Mouse (Mus musculus) cortical plate, adult 2 months (tissue): ENCODE data around the gene Slc25a45. TPM values are rescaled to one million over a fixed set of nuclear protein-coding genes. Genes with fewer than 3 reads are reported as not detected.

Source experiments
- H3K27ac ChIP-seq: fragments of 200-500 bp; 2 replicates; pipeline ENCODE4 v1.5.1; 2012; ENCODE audit warnings: low read length, control low read depth, inconsistent platforms; ENCODE audit not compliant: insufficient read depth
- H3K4me1 ChIP-seq: fragments of 200-500 bp; 2 replicates; pipeline ENCODE4 v1.6.1; 2011; ENCODE audit warnings: low read length; ENCODE audit not compliant: control insufficient read depth, insufficient read depth
- H3K4me3 ChIP-seq: fragments of 200-500 bp; 2 replicates; pipeline ENCODE4 v1.5.1; 2011; ENCODE audit warnings: mild to moderate bottlenecking, low read length, control low read depth; ENCODE audit not compliant: insufficient read depth
- CTCF ChIP-seq: fragments of 200-500 bp; IDR thresholded peaks from 2 replicates; pipeline ENCODE4 v1.5.1; 2011; ENCODE audit warnings: mild to moderate bottlenecking, control low read depth, low read length; ENCODE audit not compliant: insufficient read depth; ENCODE audit errors: extremely low read depth
- POLR2A ChIP-seq: fragments of 200-500 bp; IDR thresholded peaks from 2 replicates; pipeline ENCODE4 v1.6.1; 2011; ENCODE audit warnings: mild to moderate bottlenecking, low read length, control low read depth; ENCODE audit not compliant: insufficient read depth; ENCODE audit errors: extremely low read depth
- polyA plus RNA-seq: library from polyadenylated mRNA; depleted of rRNA; stranded (reverse); fragments of >200 nt; gene quantifications from 2 replicates; pipeline ENCODE4 v1.2.3, GENCODE M21; 2012

Slc25a45 gene
- polyA plus RNA-seq, 1 experiment = 6.6 TPM

DNA sequence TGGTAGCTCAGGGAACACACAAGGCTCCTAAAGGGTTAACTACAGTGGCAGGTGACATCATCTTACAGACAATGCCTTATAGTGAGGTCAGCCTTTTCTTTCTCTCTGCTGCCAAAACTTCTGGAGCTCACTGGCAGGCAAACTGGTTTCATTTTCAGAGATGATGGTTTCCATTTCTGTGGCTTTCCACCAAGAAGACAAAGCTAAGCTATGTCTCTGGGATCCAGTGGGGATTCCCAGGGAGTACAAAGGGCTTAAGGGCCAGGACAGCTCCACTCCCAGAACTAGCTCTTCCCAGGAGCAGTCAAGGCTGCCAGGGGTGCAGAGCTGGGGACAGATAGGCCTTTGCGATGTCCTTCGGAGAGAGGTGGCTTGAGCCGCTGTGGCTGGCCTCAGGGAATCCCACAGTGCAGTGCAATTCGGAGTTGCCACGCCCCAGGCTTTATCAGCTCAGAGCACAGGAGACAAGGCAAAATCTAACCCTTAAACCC lies 26.1 kb upstream of the Slc25a45 start:
- TF ChIP-seq POLR2A = no peak
- TF ChIP-seq CTCF = no peak
- no peak overlapping the region for H3K27ac ChIP-seq

DNA sequence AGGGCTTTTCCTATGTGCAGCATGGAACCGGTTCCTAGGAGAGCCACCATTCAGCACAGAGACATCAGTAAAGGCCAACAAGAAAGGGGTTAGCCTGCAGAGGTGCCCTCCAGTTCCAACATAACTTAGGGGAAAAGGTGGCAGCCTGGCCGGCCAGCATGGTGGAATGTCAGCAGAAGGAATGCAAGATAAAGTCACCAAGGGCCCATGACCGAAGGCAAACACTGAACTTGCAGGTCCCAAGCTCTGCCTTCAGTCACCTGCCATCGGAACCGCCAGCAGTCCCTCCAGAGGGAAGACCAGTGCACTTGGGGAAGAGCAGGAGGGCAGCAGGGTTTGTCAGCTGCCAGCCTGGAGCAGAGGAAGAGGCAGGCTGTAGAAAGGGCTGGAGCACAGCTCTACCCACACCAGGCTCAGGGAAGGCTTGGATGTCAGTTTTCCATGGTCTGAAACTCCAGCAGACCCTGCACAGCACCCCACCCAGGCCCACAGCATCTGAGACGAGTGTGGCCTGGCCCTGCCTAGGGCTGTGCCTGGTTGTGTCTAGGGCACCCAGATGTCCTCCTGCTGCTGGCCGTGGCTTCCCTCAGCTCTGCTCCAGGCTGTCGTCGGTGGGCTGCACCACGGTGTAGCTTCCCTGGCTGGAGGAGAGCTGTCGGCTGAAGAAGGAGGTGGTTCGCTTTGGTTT lies 25.4 kb upstream of the Slc25a45 start:
- Histone ChIP-seq H3K4me3 (no peak overlapping the region), H3K4me1 (peaks cover 12% of the 10 kb centered on the region), H3K27ac (no peak overlapping the region)
- no peak for TF ChIP-seq POLR2A
- TF ChIP-seq CTCF = no peak

More for the DNA sequence above, 26.1 kb upstream of the Slc25a45 start:
- Histone ChIP-seq H3K4me1 (peaks cover 12% of the 10 kb centered on the region), H3K4me3 (no peak overlapping the region)

DNA sequence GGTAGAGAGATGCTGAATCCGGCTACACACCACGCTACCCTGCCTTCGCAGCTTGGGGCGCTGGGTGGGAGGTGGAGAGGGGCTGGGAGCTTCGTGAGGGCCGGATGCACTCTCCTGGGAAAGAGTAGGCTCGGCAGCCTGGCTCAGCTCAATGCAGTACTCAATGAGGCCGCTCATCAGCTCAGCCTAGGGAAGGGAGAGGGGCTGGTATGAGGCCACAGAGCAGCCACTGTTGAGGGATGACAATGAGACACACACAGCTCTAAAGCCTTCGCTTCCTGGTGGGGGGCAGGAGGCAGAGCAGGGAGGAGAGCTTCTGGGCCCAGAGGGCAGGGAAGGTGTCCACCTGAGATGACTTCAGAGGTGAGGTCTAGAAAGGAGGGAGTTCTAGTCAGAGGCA lies 21.0 kb upstream of the Slc25a45 start:
- TF ChIP-seq POLR2A = peak; percentile 18; the same call in 1 of the 2 replicates
- TF ChIP-seq CTCF = no peak
- Histone ChIP-seq H3K27ac (peak overlapping the region; percentile 27), H3K4me3 (no peak overlapping the region), H3K4me1 (no peaks in the 10 kb centered on the region)

DNA sequence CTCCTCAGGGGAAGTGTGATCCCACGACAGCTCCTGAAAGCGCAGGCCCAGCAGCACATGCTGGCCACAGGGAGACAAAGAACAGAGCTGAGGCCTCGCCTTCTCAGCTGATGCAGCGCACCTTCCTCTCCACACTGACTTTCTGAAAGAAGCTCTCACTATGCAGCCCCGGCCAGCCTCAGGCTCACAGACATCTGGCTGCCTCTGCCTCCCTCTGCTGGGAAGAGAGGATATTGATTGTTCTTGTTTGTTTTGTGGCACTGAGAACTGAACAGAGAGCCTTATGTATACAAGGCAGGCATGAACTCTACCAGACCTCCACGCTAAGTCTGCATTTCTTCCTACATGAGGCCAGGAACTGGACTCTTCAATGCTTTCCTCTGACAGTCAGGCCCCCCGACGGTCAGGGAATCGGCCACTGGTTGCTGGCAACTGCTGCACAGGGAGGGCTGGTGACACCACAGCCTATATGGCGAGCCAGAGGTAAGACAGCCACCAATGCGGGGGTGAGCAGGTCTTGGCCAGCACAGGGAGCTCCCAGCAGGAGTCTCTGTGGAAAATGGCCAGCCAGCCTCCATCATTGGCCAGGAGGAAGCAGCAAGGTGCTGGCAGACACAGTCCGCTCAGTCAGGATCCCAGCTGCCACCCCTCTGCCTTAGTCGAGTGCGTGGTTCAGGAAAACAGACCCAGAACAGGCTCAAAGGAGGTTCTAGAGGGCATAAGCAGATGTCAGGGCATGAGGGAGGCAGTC lies 15.1 kb upstream of the Slc25a45 start:
- no peaks in the 10 kb centered on the region for H3K4me1 ChIP-seq
- H3K4me3 ChIP-seq = no peak overlapping the region
- TF ChIP-seq CTCF = peak; percentile 28; the same call in 1 of the 2 replicates
- TF ChIP-seq POLR2A = no peak
- no peak overlapping the region for H3K27ac ChIP-seq

DNA sequence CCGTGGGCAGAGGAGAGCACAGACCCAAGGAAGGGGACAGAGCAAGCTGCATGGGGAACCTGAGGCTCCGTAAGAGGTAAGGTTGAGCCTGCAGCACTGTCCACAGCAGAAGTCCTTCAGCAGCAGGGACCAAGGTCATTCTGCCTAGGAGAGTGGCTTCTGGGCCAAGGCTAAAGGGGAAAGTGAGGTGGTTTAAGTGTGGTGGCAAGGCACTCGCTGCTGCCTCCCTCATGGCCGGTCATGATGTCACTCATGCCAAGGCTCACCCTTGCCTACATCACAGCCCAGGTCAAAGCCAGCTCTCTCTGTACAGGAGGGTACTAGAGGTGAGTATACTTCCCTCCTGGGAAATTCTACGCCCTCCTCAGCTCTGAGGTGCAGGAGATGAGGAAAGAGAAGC lies 13.8 kb upstream of the Slc25a45 start:
- H3K4me1 ChIP-seq = no peaks in the 10 kb centered on the region
- H3K4me3 ChIP-seq = no peak overlapping the region
- H3K27ac ChIP-seq = no peak overlapping the region
- TF ChIP-seq CTCF (no peak), POLR2A (no peak)

DNA sequence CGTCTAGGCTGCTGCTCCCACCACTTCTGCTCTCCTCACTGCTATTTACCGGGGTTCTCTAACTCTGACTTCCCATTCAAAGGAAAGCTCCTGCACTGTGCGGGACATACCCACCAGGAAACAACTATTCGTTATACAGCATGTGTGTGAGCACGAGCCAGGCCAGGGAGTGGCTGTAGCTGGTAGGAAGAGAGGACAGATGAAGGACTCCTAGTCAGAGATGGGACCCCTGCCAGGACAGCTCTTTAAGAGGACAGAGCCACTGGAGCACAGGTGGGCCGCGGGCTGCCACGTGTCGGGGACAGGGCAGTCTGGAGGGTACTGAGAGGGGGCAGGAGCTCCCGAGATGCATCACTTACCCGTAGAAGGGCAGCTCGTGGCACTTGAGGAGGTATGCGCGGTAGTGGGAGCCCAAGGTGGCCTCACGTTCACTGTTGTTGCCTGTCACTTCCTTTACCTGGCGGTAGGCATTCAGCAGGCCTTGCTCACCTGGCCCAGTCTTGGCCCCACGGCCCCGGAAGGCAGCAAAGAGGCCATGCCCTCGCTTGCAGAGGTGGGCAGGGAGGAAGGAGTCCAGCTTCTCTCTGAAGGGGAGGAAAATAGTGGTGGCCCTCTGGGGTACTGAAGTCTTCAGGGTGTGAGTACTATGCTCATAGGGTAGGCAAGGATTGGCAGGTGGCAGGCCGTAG lies 12.8 kb upstream of the Slc25a45 start:
- H3K4me3 ChIP-seq = no peak overlapping the region
- TF ChIP-seq CTCF (no peak), POLR2A (no peak)
- H3K27ac ChIP-seq = no peak overlapping the region
- H3K4me1 ChIP-seq = no peaks in the 10 kb centered on the region

DNA sequence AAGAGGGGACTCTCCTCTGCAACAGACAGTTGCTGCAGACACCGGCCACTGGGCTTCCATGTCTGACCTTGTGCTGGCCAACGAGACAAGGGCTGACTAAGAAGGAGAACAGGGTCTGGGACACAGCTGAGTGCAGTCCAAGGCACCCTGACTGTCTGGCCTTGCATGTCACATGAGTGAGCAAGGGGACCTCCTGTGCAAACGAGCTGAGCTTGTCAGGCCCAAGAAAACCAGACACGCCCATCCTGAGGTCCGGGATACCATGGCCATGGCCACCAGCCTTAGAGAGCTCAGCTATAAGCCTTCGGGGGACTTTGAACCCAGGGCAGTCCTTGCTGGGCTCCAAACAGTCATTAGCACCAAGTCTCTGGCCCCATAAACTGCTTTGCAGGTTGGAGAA lies 9.5 kb upstream of the Slc25a45 start:
- H3K4me1 ChIP-seq = no peaks in the 10 kb centered on the region; the same call in 1 of the 2 replicates
- no peak overlapping the region for H3K27ac ChIP-seq
- TF ChIP-seq POLR2A (no peak), CTCF (no peak)
- no peak overlapping the region for H3K4me3 ChIP-seq

DNA sequence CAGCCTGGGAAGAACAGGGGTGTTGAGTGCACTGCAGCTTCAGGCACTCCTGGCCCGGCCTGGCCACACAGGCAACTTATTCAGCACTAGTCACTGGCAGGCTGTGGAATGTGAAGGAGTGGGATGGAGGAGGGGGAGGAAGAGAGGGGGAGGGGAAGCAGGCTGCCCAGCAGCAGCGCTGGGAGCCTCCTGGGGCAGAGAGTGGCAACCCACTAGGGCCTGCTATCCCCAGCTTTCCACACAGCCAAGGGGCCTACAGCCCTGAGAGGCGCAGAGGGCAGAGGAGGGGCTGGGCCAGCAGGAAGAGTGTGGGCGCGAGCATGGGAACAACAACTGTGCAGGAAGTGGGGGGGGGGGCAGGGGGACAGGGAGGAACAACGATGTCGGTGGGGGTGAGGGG lies 6.3 kb upstream of the Slc25a45 start:
- TF ChIP-seq CTCF (no peak), POLR2A (no peak)
- no peaks in the 10 kb centered on the region; the same call in 1 of the 2 replicates for H3K4me1 ChIP-seq
- no peak overlapping the region for H3K27ac ChIP-seq

DNA sequence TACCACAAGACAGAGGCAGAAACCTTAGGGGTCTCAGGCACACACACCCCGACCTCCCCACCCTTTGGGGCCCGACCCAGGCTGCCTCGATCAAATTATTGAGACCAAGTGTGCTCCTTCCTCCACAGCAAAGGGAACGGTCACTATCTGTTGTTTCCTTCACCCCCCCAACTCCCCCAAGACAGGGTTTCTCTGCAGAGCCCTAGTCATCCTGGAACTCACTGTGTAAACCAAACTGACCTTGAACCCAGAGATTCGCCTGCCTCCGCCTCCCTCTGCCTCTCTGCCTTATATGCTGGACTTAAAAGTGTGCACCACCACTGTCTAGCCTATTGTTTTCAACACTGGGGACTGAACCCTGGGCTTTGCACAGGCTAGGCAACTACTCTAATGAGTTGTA lies 5.9 kb upstream of the Slc25a45 start:
- H3K4me3 ChIP-seq = no peak overlapping the region
- TF ChIP-seq CTCF (no peak), POLR2A (no peak)
- no peaks in the 10 kb centered on the region; the same call in 1 of the 2 replicates for H3K4me1 ChIP-seq
- no peak overlapping the region for H3K27ac ChIP-seq

More for the DNA sequence above, 6.3 kb upstream of the Slc25a45 start:
- H3K4me3 ChIP-seq = no peak overlapping the region
